8 mouse cellular contexts compared by ENCODE assay signal in genomic region chr1:36580384-36581207, GRCm38 (mm10). TPM values are rescaled to one million over a fixed set of nuclear protein-coding genes. Genes with fewer than 3 reads are reported as not detected.
DNase-seq lines count a peak whose midpoint lies in the region; ATAC-seq lines count a peak whose summit lies in the region.

No protein-coding gene starts in this region.

- no peaks in the 10 kb centered on the region for H3K27me3 ChIP-seq in kidney, embryonic 15.5 days
- H3K27me3 ChIP-seq in liver, embryonic 11.5 days (replicated peaks; ENCODE audit: control insufficient read depth, insufficient read depth, low read length), result peaks cover 5% of the 10 kb centered on the region
- H3K27me3 ChIP-seq in neural tube, embryonic 12.5 days (replicated peaks), result peaks cover 13% of the 10 kb centered on the region; the same call in 1 of the 2 replicates

- peak; percentile 49 for DNase-seq in 3T3-L1 (ENCODE audit: low read depth, low spot score)
- DNase-seq in ZHBTc4 (ENCODE audit: low read depth, low spot score), result peak; percentile 87
- DNase-seq in embryo, embryonic 11.5 days (ENCODE audit: low read depth, low spot score), result peak; percentile 57
- DNase-seq in liver, embryonic 11.5 days (ENCODE audit: low spot score), result peak; percentile 74
- DNase-seq in thymus, postnatal 10 days (ENCODE audit: low spot score in 2 of 2), result no peak

- peak overlapping the region; percentile 20 for H3K4me3 ChIP-seq in kidney, embryonic 15.5 days (replicated peaks)
- H3K4me3 ChIP-seq in liver, embryonic 11.5 days (ENCODE audit: low read depth, low read length), result peak overlapping the region; percentile 36
- 0 out of 2 replicates have a peak overlapping the region, but pooled peaks have one; percentile 7 for H3K4me3 ChIP-seq in neural tube, embryonic 12.5 days

- peak overlapping the region; percentile 50 for H3K4me2 ChIP-seq in kidney, embryonic 15.5 days
- H3K4me2 ChIP-seq in liver, embryonic 11.5 days, result peak overlapping the region; percentile 70
- H3K4me2 ChIP-seq in neural tube, embryonic 12.5 days (replicated peaks), result peak overlapping the region; percentile 50

- peak; percentile 34 for ATAC-seq in granulocyte monocyte progenitor cell, adult 5-6 weeks (replicated peaks; ENCODE audit: poor library complexity, severe bottlenecking)
- peak; percentile 92 for ATAC-seq in kidney, embryonic 15.5 days (replicated peaks; ENCODE audit: low FRiP score)
- peak; percentile 96 for ATAC-seq in liver, embryonic 11.5 days (replicated peaks; ENCODE audit: low FRiP score)
- ATAC-seq in neural tube, embryonic 12.5 days (ENCODE audit: low FRiP score, low read depth), result peak; percentile 82

- peak overlapping the region; percentile 19; the same call in 1 of the 2 replicates for H3K9ac ChIP-seq in kidney, embryonic 15.5 days
- peak overlapping the region; percentile 35; the same call in 1 of the 2 replicates for H3K9ac ChIP-seq in liver, embryonic 11.5 days (ENCODE audit: low read depth, low read length)
- H3K9ac ChIP-seq in neural tube, embryonic 12.5 days, result 0 out of 2 replicates have a peak overlapping the region, but pooled peaks have one; percentile 44

- no peaks in the 10 kb centered on the region for H3K9me3 ChIP-seq in kidney, embryonic 15.5 days (replicated peaks)
- H3K9me3 ChIP-seq in liver, embryonic 11.5 days (ENCODE audit: control insufficient read depth, low read length), result no peaks in the 10 kb centered on the region
- H3K9me3 ChIP-seq in neural tube, embryonic 12.5 days, result no peaks in the 10 kb centered on the region

- H3K36me3 ChIP-seq in kidney, embryonic 15.5 days, result no peaks in the 10 kb centered on the region
- H3K36me3 ChIP-seq in liver, embryonic 11.5 days (ENCODE audit: control insufficient read depth, insufficient read depth, low read length), result no peaks in the 10 kb centered on the region
- no peaks in the 10 kb centered on the region for H3K36me3 ChIP-seq in neural tube, embryonic 12.5 days

- H3K27ac ChIP-seq in kidney, embryonic 15.5 days, result peak overlapping the region; percentile 95
- peak overlapping the region; percentile 84 for H3K27ac ChIP-seq in liver, embryonic 11.5 days (ENCODE audit: low read depth, low read length)
- H3K27ac ChIP-seq in neural tube, embryonic 12.5 days, result peak overlapping the region; percentile 74

- peaks cover 79% of the 10 kb centered on the region for H3K4me1 ChIP-seq in kidney, embryonic 15.5 days
- peaks cover 30% of the 10 kb centered on the region for H3K4me1 ChIP-seq in liver, embryonic 11.5 days (replicated peaks; ENCODE audit: control insufficient read depth, insufficient read depth, low read length)
- peaks cover 17% of the 10 kb centered on the region for H3K4me1 ChIP-seq in neural tube, embryonic 12.5 days

- 1% methylated on average over 17 of the region's 17 CpGs for WGBS in kidney, embryonic 15.5 days
- WGBS in liver, embryonic 11.5 days, result 2% methylated on average over 17 of the region's 17 CpGs
- WGBS in neural tube, embryonic 12.5 days, result under 1% methylated on average over 17 of the region's 17 CpGs

RNA-seq across cellular contexts. Expression of gene Sema4c, which starts 22.4 kb away (rescaled TPM):
- total RNA-seq in granulocyte monocyte progenitor cell, adult 5-6 weeks (2014; fragmentation: Nextera tagmentation), result 2.0 and 2.3 TPM in 2 replicates
- 1.9 and 2.1 TPM in 2 replicates for total RNA-seq in granulocyte monocyte progenitor cell, adult 5-6 weeks (2017)
- 19.3 and 23.3 TPM in 2 replicates for polyA plus RNA-seq in kidney, embryonic 15.5 days (2015; fragmentation: Nextera tagmentation; extraction: Ambion mirVana)
- 0.77 and 0.78 TPM in 2 replicates for polyA plus RNA-seq in liver, embryonic 11.5 days (2014; fragmentation: Nextera tagmentation; extraction: Ambion mirVana)
- polyA plus RNA-seq in neural tube, embryonic 12.5 days (2016; fragmentation: Nextera tagmentation; extraction: Ambion mirVana), result 35.4 and 38.2 TPM in 2 replicates

RNA-seq across cellular contexts. Expression of gene Ankrd39, which starts 33.4 kb away (rescaled TPM):
- 4.9 and 6.5 TPM in 2 replicates for total RNA-seq in granulocyte monocyte progenitor cell, adult 5-6 weeks (2014; fragmentation: Nextera tagmentation)
- 3.1 and 7.2 TPM in 2 replicates for total RNA-seq in granulocyte monocyte progenitor cell, adult 5-6 weeks (2017)
- polyA plus RNA-seq in kidney, embryonic 15.5 days (2015; fragmentation: Nextera tagmentation; extraction: Ambion mirVana), result 26.2 and 26.3 TPM in 2 replicates
- 18.2 and 22.1 TPM in 2 replicates for polyA plus RNA-seq in liver, embryonic 11.5 days (2014; fragmentation: Nextera tagmentation; extraction: Ambion mirVana)
- 18.6 and 19.5 TPM in 2 replicates for polyA plus RNA-seq in neural tube, embryonic 12.5 days (2016; fragmentation: Nextera tagmentation; extraction: Ambion mirVana)

RNA-seq across cellular contexts. Expression of gene Gm42417, which starts 41.4 kb away (rescaled TPM):
- total RNA-seq in granulocyte monocyte progenitor cell, adult 5-6 weeks (2014; fragmentation: Nextera tagmentation), result not detected in 2 replicates
- 0.93 TPM in 1 of 2 replicates, not detected in the other for total RNA-seq in granulocyte monocyte progenitor cell, adult 5-6 weeks (2017)
- 0.32 and 0.75 TPM in 2 replicates for polyA plus RNA-seq in kidney, embryonic 15.5 days (2015; fragmentation: Nextera tagmentation; extraction: Ambion mirVana)
- not detected in 2 replicates for polyA plus RNA-seq in liver, embryonic 11.5 days (2014; fragmentation: Nextera tagmentation; extraction: Ambion mirVana)
- polyA plus RNA-seq in neural tube, embryonic 12.5 days (2016; fragmentation: Nextera tagmentation; extraction: Ambion mirVana), result 1.0 TPM in 1 of 2 replicates, not detected in the other

RNA-seq across cellular contexts. Expression of gene Ankrd23, which starts 43.9 kb away (rescaled TPM):
- total RNA-seq in granulocyte monocyte progenitor cell, adult 5-6 weeks (2014; fragmentation: Nextera tagmentation), result 7.0 and 12.2 TPM in 2 replicates
- total RNA-seq in granulocyte monocyte progenitor cell, adult 5-6 weeks (2017), result 5.8 and 8.4 TPM in 2 replicates
- 21.8 and 22.1 TPM in 2 replicates for polyA plus RNA-seq in kidney, embryonic 15.5 days (2015; fragmentation: Nextera tagmentation; extraction: Ambion mirVana)
- 11.0 and 13.4 TPM in 2 replicates for polyA plus RNA-seq in liver, embryonic 11.5 days (2014; fragmentation: Nextera tagmentation; extraction: Ambion mirVana)
- polyA plus RNA-seq in neural tube, embryonic 12.5 days (2016; fragmentation: Nextera tagmentation; extraction: Ambion mirVana), result 16.4 and 16.6 TPM in 2 replicates

Comparison
In these comparisons a context has a peak if more than half of its experiments do, and no peak if none do; other contexts are left out.
1. DNase-seq: peak in 3T3-L1 (single experiment), ZHBTc4 (single experiment), embryo, embryonic 11.5 days (single experiment) and liver, embryonic 11.5 days (single experiment); none in thymus, postnatal 10 days (0 of 2).
2. ATAC-seq: peak in every context shown above with its lines; median percentile 96 in liver, embryonic 11.5 days; 92 in kidney, embryonic 15.5 days; 82 in neural tube, embryonic 12.5 days; 34 in granulocyte monocyte progenitor cell, adult 5-6 weeks.
3. RNA of gene Sema4c, which starts 22.4 kb away (polyA plus RNA-seq): 35.4 to 38.2 TPM in neural tube, embryonic 12.5 days and 19.3 to 23.3 TPM in kidney, embryonic 15.5 days; 0.77 to 0.78 TPM in liver, embryonic 11.5 days; every median in the first group is over 10 times any median in the second.
4. Peak in every context shown above with its lines, with median percentiles within 50 percentile points of each other: H3K27ac ChIP-seq, H3K4me2 ChIP-seq, H3K4me3 ChIP-seq and H3K9ac ChIP-seq.